Mouse (Mus musculus): Measurements from ENCODE around the gene Ccdc163.

Gene Ccdc163

DNA sequence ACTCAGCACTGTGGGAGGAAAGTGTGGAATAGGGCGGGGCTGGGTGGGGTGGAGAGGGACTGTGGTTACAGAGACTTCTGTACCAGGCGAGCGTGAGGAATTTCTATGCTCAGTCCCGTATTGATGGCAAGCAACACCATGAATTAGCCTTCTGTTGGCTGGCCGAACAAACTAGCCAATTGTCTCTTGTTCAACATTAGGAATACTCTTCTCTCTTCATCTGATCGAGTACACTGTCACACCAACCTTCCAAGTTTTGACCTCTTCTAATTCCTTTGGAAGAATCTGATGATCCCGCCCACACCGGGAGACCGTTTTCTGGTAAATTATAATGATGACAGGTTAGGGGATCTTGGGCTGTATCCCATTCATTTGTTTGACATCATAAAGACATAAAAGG, 643 bp upstream of the Ccdc163 start:
- DNase-seq = no peak

DNA sequence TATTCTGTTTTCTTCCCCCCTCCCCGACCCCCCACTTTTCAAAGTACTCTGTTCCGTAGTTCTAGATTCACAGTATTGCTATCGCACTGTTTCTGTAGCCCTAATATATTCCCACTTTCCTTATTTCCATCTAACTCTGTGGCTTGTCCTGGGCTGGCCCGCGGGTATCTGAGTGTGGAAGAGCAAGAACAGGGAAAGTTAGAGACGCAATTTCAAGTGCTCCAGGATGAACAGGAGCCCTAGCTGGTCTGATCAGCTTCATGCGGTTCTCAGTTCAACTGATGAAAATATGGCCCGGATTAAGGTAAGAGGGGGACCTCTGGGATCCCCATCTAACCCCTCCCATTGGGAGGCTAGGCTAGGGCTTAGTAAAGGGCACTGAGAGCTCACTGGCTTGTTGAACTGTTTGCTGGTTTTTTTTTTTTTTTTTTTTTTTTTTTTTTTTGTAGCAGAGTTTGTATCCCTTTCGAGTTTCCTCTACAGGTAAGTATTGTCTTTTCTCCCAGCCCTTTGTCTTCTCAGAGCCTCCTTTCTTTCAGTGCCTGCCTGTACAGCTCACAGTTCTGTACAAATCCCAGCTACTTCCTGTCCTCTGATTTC, 582 bp downstream of the Ccdc163 start:
- no peak for DNase-seq

- no peak for DNase-seq
Measured at GRCm38 (mm10) chr4:116710154-116710553, 1.8 kb downstream of the Ccdc163 start.

- no peak for DNase-seq
Measured at GRCm38 (mm10) chr4:116712536-116712935, 4.2 kb downstream of the Ccdc163 start.

DNA sequence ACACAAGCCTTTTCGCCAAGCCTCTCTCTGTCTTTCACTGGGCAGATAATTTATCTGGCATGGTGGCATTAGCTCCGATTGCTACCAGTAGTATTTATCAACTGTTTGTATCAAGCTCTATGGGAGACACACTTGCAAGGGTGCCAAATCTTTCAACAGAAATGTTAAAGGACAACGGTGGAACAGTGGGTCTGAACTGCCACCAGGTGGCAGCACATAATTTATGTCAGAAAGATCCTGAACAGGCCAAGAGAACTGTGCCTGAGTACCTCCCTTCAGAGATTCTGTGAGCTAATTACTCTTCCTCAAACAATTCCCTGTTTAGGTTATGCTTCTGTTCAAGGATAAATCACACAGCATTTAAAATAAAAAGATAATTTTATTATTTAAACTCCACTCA, 11.1 kb downstream of the Ccdc163 start:
- peak; percentile 56 for DNase-seq

DNA sequence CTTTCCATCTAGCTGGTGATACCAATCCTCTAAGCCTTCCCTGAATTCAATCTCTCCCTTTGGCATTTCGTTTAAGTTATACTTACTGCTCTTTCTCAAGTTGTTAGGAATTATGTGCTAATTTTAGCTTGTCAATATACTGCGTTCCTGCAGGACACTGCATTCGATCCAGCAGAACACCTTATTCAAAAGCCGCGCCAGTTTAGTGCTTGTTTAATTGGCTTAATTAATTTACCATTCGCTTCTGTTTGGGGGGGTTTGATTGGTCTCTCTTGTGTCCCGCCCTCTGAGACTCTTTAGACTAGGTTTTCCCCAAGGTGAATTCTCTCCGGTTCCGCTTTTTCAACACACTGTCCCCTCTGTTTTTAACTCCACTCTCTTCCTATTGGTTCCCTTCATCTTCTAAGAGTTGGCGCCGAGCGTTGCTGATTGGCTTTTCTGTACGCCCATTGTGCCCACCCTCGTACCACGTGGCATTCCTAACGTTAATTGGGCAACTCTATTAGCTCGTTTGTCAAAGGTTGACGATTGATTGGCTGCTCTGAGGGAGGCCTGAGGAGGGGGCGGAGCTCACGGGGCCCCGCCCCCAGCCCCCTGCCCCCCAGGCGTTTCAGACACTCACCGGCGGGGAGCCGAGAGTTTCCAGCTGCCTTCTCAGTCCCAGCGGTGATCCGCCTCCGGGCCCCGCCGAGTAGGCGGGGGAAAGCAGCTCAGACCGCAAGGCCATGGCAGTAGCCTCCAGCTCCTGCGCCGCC, 12.2 kb downstream of the Ccdc163 start, which contains the start of gene Tesk2:
Tesk2 (plus strand) TSS at position 606 of the 755 bp plus-strand sequence.
- DNase-seq = peak; percentile 92

DNA sequence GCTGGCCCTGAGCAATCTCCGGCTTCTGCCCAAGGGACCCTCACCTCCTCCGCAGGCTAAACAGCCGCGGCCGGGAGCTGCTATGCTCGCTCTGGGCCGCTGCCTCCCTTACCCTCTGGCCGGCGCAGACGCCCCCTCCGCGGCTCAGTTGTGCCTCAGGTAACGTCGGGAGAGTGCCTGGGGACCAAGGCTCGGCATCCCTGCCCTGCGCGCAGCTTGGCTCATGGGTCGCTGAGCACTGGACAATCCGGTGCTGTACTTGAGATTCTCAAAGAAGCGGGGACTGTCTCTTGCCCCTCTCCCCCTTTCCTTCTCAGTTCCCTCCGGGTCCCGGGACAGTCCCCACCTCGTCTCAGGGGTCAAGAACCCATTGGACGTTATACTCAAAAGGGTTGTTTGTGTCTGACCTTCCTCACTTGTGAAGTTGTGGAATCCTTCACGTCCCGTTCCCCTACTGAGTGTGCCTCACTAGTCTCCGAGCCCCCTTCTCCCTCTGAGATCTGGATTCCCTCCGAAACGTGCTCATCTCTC, 12.9 kb downstream of the Ccdc163 start:
- DNase-seq = no peak

GRCm38 (mm10) chr4:116722230-116722629, 13.9 kb downstream of the Ccdc163 start:
- DNase-seq = peak; percentile 25

DNA sequence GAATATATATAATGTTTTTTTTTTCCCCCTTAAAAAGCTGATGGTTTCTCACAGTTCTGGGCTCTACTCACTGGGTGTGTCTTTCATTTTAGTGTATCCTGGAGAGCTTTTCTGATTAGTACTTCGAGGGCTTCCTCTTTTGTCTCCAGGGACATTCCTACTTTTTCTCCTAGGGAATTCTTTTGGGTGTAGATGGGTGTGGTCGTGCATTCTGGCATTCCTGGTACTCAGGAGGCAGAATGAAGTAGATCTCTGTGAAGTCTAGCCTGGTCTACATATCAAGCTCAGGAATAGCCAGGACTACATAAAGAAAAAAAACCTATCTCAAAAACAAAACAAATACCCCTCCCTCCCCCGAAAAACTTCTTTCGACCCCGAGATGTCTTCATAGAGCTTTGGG, 17.1 kb downstream of the Ccdc163 start:
- no peak for DNase-seq

GRCm38 (mm10) chr4:116727401-116727800, 19.1 kb downstream of the Ccdc163 start:
- no peak for DNase-seq

DNA sequence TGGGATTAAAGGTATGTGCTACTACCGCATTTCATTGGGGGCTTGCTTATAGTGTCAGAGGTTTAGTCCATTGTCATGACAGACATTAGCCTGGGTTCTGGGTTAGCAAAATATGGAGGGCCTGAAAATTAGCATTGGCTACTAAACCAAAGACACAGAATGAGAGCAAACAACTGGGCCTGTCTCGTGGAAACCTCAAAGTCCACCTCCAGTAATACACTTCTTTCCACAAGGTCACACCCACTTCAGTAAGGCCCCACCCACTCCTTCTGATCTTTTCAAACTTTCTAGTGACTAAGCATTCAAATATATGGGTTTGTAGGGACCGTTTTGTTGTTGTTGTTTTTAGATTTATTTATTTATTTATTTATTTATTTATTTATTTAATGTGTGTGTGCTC, 21.2 kb downstream of the Ccdc163 start:
- no peak for DNase-seq

DNA sequence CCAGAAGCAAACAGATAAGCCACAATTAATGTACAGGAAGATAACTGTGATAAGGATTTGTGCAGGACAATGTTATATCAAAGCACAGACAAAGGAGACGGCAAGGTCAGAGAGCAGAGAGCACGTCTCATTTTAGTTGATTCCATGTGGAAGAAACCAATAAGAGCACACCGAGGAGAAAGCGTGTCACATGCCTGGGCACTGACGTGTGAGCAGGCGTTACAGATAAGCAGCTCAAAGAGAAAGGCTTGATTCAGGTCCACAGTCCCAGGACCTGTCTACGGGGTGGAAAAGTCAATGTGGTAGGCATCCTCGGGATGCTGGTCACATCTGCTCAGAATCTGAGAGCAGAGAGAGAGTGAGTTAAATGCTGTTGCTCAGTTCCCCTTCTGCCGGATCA, 22.8 kb downstream of the Ccdc163 start:
- DNase-seq = no peak

DNA sequence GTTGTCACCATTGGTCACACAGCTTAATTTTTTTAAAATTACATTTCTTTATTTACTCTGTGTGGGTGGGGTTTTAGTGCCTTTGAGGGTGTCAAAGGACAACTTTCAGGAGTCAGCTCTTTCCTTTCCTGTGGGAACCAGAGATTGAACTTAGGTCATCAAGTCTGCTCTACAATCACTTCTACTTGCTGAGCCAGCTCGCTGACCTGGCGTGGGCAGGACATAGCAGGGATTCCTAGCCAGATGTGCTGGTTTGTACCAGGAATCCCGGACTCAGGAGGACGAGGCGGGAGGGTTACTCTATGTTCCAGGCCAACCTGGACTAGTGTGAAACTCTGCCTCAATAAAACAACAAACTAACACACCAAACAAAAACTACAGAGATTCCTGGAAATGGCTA, 24.0 kb downstream of the Ccdc163 start:
- DNase-seq = peak; percentile 28

GRCm38 (mm10) chr4:116734996-116735395, 26.7 kb downstream of the Ccdc163 start:
- DNase-seq = no peak

- no peak for DNase-seq
Measured at GRCm38 (mm10) chr4:116738972-116739751, 30.9 kb downstream of the Ccdc163 start.

DNA sequence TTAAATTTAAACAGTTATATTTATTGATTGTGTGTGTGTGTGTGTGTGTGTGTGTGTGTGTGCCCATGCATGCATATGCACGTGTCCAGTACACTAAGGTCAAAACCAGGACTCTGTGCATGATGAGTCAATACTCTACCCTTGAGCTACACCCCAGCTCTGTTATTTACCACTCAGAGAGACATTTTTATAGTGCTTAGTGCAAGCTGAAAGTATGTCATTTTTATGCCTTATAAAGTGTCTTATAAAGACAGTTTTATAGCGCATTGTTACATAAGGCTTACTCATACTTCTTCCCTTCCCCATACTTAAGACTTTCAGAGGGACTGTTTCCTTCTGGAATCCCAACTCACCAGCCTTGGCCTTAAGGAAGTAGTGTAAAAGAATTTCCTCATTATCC, 41.4 kb downstream of the Ccdc163 start:
- DNase-seq = no peak

- no peak for DNase-seq
Measured at GRCm38 (mm10) chr4:116761914-116762313, 53.6 kb downstream of the Ccdc163 start.

GRCm38 (mm10) chr4:116764001-116764400, 55.7 kb downstream of the Ccdc163 start:
- no peak for DNase-seq

DNA sequence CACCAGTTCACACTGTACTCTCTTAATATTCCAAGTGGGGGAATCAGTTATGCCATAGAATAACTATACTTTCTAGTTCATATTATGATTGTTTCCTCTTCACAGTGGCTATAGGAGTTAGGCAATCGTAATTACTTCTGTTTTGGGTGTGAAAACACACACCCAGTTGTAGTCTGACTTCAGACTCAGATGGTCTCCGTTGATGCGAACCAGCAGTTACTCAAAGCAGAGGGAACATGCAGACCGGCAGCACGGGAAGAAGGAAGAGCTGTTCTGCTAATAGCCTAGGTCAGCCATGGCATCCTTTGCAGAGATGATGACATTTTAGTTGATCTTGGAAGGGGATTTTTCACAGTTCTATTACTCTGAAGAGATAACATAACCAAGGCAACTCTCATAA, 60.2 kb downstream of the Ccdc163 start:
- no peak for DNase-seq

- DNase-seq = no peak
Measured at GRCm38 (mm10) chr4:116769060-116769459, 60.8 kb downstream of the Ccdc163 start.

DNA sequence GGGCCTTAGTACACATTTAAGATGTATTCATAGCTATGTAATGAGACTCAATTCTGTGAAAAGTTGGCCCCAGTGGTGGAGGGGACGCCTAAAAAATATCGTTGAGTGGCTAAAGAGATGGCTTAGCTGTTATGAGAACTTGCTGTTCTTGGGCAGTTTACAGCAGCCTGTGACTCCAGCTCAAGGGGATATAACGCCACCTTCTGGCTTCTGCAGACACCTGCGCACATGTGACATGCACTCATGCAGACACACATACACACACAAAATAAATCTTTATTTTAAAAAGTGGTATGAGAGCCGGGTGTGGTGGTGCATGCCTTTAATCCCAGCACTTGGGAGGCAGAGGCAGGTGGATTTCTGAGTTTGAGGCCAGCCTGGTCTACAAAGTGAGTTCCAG, 68.1 kb downstream of the Ccdc163 start:
- no peak for DNase-seq

DNA sequence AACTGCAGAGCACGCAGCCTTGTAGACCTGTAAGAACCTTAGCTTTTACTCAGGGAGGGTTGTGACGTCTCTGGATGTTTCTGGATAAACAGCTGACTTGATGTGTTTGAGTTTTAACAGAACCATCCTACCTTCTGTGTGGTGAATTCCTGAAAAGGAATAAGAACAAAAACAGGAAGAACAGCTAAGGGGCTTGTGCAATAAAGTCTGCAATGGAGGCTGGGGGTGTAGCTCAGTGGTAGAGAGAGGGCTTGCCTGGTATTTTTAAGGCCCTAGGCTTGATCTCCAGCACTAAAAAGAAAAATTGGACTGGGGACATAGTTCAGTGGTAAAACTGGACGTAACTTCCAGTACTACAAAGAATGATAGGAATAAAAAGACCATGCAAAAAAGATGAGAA, 68.8 kb downstream of the Ccdc163 start:
- no peak for DNase-seq

DNA sequence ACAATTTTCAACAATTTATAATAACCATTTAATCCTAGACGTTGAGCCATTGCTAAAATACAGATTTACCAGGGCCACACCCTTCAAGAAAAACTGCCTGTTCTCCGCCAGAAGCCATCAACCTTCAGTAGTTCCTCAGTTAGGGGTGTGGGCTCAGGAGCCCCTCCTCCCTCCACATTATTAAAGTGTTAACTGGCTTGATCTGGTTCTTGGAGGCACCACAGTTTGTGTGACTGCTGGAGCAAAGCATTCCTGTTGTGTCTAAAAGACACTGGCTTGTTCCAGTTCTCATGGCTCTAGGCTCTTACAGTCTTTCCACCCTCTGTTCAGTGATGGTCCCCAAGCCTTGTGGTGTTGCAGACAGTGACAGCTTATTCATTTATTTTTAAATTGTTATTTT, 72.2 kb downstream of the Ccdc163 start:
- no peak for DNase-seq

DNA sequence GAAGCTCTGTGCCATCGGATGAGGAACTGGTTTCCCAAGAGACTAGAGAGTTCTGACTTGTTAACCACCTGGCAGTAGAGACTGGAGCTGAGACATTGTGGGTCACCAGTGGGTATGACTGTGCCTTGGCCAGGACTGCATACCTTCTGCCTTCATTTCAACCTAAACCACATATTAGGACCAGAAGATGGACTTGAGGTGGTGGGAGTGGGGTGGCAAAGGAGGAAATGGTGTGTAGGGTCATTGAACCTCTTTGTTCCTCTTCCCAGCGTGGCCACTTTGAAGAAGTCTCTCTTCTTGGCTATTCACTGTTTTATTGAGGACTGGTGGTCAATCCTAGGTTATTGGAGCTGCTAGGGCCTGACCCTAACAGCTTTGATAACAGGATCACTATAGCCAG, 73.1 kb downstream of the Ccdc163 start:
- DNase-seq = no peak

All from kidney, adult 18-20 months (tissue).